Comparison of ENCODE assay signal across 16 mouse cellular contexts in the genomic region with DNA sequence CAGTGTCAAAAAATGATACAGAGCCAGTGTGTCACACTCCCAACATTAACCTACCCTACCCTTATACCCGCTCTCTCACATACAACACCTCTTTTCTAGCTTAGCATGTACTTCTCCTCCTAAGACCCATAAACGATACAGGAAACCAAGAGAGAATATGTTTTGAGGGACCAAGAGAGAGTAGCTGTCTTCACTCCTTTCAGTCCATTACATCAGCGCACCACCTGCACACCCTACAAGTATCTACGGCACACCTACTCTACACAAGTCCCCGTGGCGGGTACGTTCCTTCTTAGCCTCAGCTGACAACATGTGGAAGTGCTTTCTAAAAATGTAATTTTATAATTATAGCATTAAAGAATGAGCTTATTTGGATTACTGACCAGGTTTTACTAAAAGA. TPM values are rescaled to one million over a fixed set of nuclear protein-coding genes. Genes with fewer than 3 reads are reported as not detected.
DNase-seq lines count a peak whose midpoint lies in the region; ATAC-seq and TF ChIP-seq lines count a peak whose summit lies in the region.
"Had no signal": no experiment of that assay in that cellular context is flagged by ENCODE, and none has a peak within 500 bp of the region (broad histone marks: within the 10 kb centered on the region; RNA-seq: fewer than 3 reads in every experiment).

No protein-coding gene starts in this region.

- peaks cover 29% of the 10 kb centered on the region for H3K4me1 ChIP-seq in heart, embryonic 11.5 days (ENCODE audit: control insufficient read depth, insufficient read depth, low read length)
- H3K4me1 ChIP-seq in spleen, adult 2 months (ENCODE audit: control insufficient read depth, insufficient read depth, insufficient read length), result peaks cover 48% of the 10 kb centered on the region

- H3K4me3 ChIP-seq in heart, embryonic 11.5 days (ENCODE audit: low read depth, low read length), result no peak overlapping the region
- no peak overlapping the region for H3K4me3 ChIP-seq in spleen, adult 2 months (ENCODE audit: extremely low read depth, insufficient read depth, insufficient read length)
- H3K4me3 ChIP-seq: limb, embryonic 13.5 days; neural tube, embryonic 12.5 days had no signal

- no peak for TF ChIP-seq CTCF in spleen, adult 2 months (IDR thresholded peaks at IDR 0.05; ENCODE audit: extremely low read depth, insufficient read depth, insufficient read length, insufficient replicate concordance)

- H3K9me3 ChIP-seq in heart, embryonic 11.5 days (replicated peaks; ENCODE audit: control insufficient read depth, low read length), result no peaks in the 10 kb centered on the region
- H3K9me3 ChIP-seq: limb, embryonic 13.5 days; neural tube, embryonic 12.5 days had no signal

- no peak for DNase-seq in heart, adult 18-20 months
- no peak for DNase-seq in spleen, adult 2 months (ENCODE audit: low read depth in 1 of 2, low spot score in 2 of 2)
- DNase-seq in spleen, postnatal 4 days (ENCODE audit: low spot score in 2 of 2), result no peak
- DNase-seq in ovary, adult 18-20 months (ENCODE audit: low spot score), result no peak
- DNase-seq in frontal cortex, postnatal 25 days (ENCODE audit: low spot score in 2 of 2), result no peak
- no peak for DNase-seq in urinary bladder, postnatal 4 days (ENCODE audit: low spot score in 2 of 2)
- DNase-seq: cerebellum, adult 9-11 months; kidney, postnatal 14 days; lung, postnatal 14 days; midbrain, embryonic 14.5 days; right cerebral cortex, adult 18-20 months had no signal

- no peaks in the 10 kb centered on the region for H3K36me3 ChIP-seq in heart, embryonic 11.5 days (ENCODE audit: control insufficient read depth, insufficient read depth, low read length)
- no peaks in the 10 kb centered on the region for H3K36me3 ChIP-seq in spleen, adult 2 months (ENCODE audit: control insufficient read depth, insufficient read depth, low read length)
- H3K36me3 ChIP-seq: limb, embryonic 13.5 days; neural tube, embryonic 12.5 days had no signal

- peak overlapping the region; percentile 45 for H3K4me2 ChIP-seq in heart, embryonic 11.5 days
- H3K4me2 ChIP-seq: limb, embryonic 13.5 days; neural tube, embryonic 12.5 days had no signal

- H3K27ac ChIP-seq in heart, embryonic 11.5 days (ENCODE audit: low read depth, low read length), result peak overlapping the region; percentile 35; the same call in 1 of the 2 replicates
- H3K27ac ChIP-seq in spleen, adult 2 months (ENCODE audit: insufficient read depth, low read length), result peak overlapping the region; percentile 58
- H3K27ac ChIP-seq: limb, embryonic 13.5 days; neural tube, embryonic 12.5 days had no signal

- no peak overlapping the region; the same call in 1 of the 2 replicates for H3K9ac ChIP-seq in heart, embryonic 11.5 days (ENCODE audit: low read depth, low read length)
- H3K9ac ChIP-seq: limb, embryonic 13.5 days; neural tube, embryonic 12.5 days had no signal

- 71% methylated on average over 7 of the region's 7 CpGs for WGBS in heart, embryonic 11.5 days (ENCODE audit: insufficient replicate concordance)
- WGBS in spleen, adult 2 months, result 29% methylated on average over 7 of the region's 7 CpGs

- no peak for TF ChIP-seq POLR2A in spleen, adult 2 months (IDR thresholded peaks at IDR 0.05; ENCODE audit: low read depth, low read length)

- ATAC-seq in heart, embryonic 11.5 days (replicated peaks; ENCODE audit: insufficient number of reproducible peaks, low FRiP score, low TSS enrichment), result no peak
- ATAC-seq in neutrophil, adult 5-6 weeks (ENCODE audit: extremely low read depth, insufficient number of reproducible peaks, low FRiP score, poor library complexity, severe bottlenecking), result peak; percentile 11; the same call in 1 of the 2 replicates
- ATAC-seq: intestine, embryonic 16.5 days had no signal

- H3K27me3 ChIP-seq in heart, embryonic 11.5 days (ENCODE audit: control insufficient read depth, insufficient read depth, low read length), result no peaks in the 10 kb centered on the region
- H3K27me3 ChIP-seq in spleen, adult 2 months (ENCODE audit: control insufficient read depth, insufficient read depth, low read length), result no peaks in the 10 kb centered on the region
- H3K27me3 ChIP-seq: neural tube, embryonic 12.5 days had no signal

RNA-seq across cellular contexts. Expression of a gene that starts 40.5 kb away (rescaled TPM):
- 7.1 and 7.7 TPM in 2 replicates for polyA plus RNA-seq in heart, embryonic 11.5 days (2014; fragmentation: Nextera tagmentation; extraction: Ambion mirVana)
- total RNA-seq in heart, adult 18-20 months (2021), result 1 to 10 TPM; 6.3 to 7.7 TPM
- polyA plus RNA-seq in spleen, adult 2 months (2012; rRNA removed), result 21.4 and 21.8 TPM in 2 replicates
- total RNA-seq in neutrophil, adult 5-6 weeks (2017), result 69.7 and 73.9 TPM in 2 replicates

RNA-seq across cellular contexts. Expression of a gene that starts 40.7 kb away (rescaled TPM):
- 0.46 and 0.49 TPM in 2 replicates for polyA plus RNA-seq in heart, embryonic 11.5 days (2014; fragmentation: Nextera tagmentation; extraction: Ambion mirVana)
- not detected for total RNA-seq in heart, adult 18-20 months (2021)
- polyA plus RNA-seq in spleen, adult 2 months (2012; rRNA removed), result 0.69 and 1.2 TPM in 2 replicates
- total RNA-seq in neutrophil, adult 5-6 weeks (2017), result 3.1 and 3.7 TPM in 2 replicates
